Comparison of ENCODE assay signal across 7 mouse cellular contexts in genomic region chr2:112492431-112492855, GRCm38 (mm10). TPM values are rescaled to one million over a fixed set of nuclear protein-coding genes. Genes with fewer than 3 reads are reported as not detected.
A peak's percentile ranks its signal among the peaks of the same experiment; 100 is the strongest.
DNase-seq lines count a peak whose midpoint lies in the region; ATAC-seq and TF ChIP-seq lines count a peak whose summit lies in the region.

No protein-coding gene starts in this region.

- TF ChIP-seq POLR2A in spleen, adult 2 months (IDR thresholded peaks at IDR 0.05; ENCODE audit: low read depth, low read length), result no peak

- H3K27me3 ChIP-seq in spleen, adult 2 months (ENCODE audit: control insufficient read depth, insufficient read depth, low read length), result no peaks in the 10 kb centered on the region
- no peaks in the 10 kb centered on the region for H3K27me3 ChIP-seq in liver, embryonic 16.5 days (ENCODE audit: control insufficient read depth, insufficient read depth, low read depth, low read length)
- no peaks in the 10 kb centered on the region for H3K27me3 ChIP-seq in stomach, embryonic 16.5 days (ENCODE audit: control insufficient read depth, insufficient read depth, low read length)

- H3K9me3 ChIP-seq in liver, embryonic 16.5 days (replicated peaks; ENCODE audit: control insufficient read depth, low read length), result no peaks in the 10 kb centered on the region
- H3K9me3 ChIP-seq in stomach, embryonic 16.5 days (replicated peaks; ENCODE audit: control insufficient read depth, low read length), result no peaks in the 10 kb centered on the region

- no peak for TF ChIP-seq CTCF in spleen, adult 2 months (IDR thresholded peaks at IDR 0.05; ENCODE audit: extremely low read depth, insufficient read depth, insufficient read length, insufficient replicate concordance)

- no peak for DNase-seq in spleen, adult 2 months (ENCODE audit: low read depth in 1 of 2, low spot score in 2 of 2)
- no peak for DNase-seq in spleen, postnatal 14 days (ENCODE audit: low spot score in 2 of 2)
- peak; percentile 35 for DNase-seq in c-Kit-positive CD71-positive TER-119-positive erythroid progenitor cells, embryonic 14.5 days (ENCODE audit: low spot score)
- peak; percentile 18 for DNase-seq in heart, postnatal 4 days
- no peak for DNase-seq in frontal cortex, postnatal 36 days (ENCODE audit: low spot score in 2 of 2)

- H3K36me3 ChIP-seq in spleen, adult 2 months (ENCODE audit: control insufficient read depth, insufficient read depth, low read length), result no peaks in the 10 kb centered on the region; the same call in 1 of the 2 replicates
- H3K36me3 ChIP-seq in liver, embryonic 16.5 days (ENCODE audit: control insufficient read depth, insufficient read depth), result no peaks in the 10 kb centered on the region
- H3K36me3 ChIP-seq in stomach, embryonic 16.5 days (ENCODE audit: control insufficient read depth, insufficient read depth, low read length), result no peaks in the 10 kb centered on the region

- peak overlapping the region; percentile 95 for H3K4me2 ChIP-seq in liver, embryonic 16.5 days (ENCODE audit: low read depth, low read length)
- peak overlapping the region; percentile 80 for H3K4me2 ChIP-seq in stomach, embryonic 16.5 days (ENCODE audit: low read depth, low read length)

- peaks cover 2% of the 10 kb centered on the region; the same call in 1 of the 2 replicates for H3K4me1 ChIP-seq in spleen, adult 2 months (ENCODE audit: control insufficient read depth, insufficient read depth, insufficient read length)
- peaks cover 16% of the 10 kb centered on the region for H3K4me1 ChIP-seq in liver, embryonic 16.5 days (ENCODE audit: control insufficient read depth, low read depth, low read length)
- H3K4me1 ChIP-seq in stomach, embryonic 16.5 days (ENCODE audit: control insufficient read depth, insufficient read depth, low read length), result peaks cover 15% of the 10 kb centered on the region

- ATAC-seq in liver, embryonic 16.5 days (ENCODE audit: low read depth), result 0 out of 2 replicates have a peak, but pooled peaks have one; percentile 10
- ATAC-seq in stomach, embryonic 16.5 days (ENCODE audit: insufficient read depth, low FRiP score), result peak; percentile 1; the same call in 1 of the 2 replicates

- peak overlapping the region; percentile 95 for H3K27ac ChIP-seq in spleen, adult 2 months (ENCODE audit: insufficient read depth, low read length)
- peak overlapping the region; percentile 94 for H3K27ac ChIP-seq in liver, embryonic 16.5 days (ENCODE audit: low read length)
- peak overlapping the region; percentile 99 for H3K27ac ChIP-seq in stomach, embryonic 16.5 days (ENCODE audit: low read length)

- peak overlapping the region; percentile 96 for H3K9ac ChIP-seq in liver, embryonic 16.5 days (ENCODE audit: low read depth, low read length)
- peak overlapping the region; percentile 100 for H3K9ac ChIP-seq in stomach, embryonic 16.5 days (ENCODE audit: low read length)

- WGBS in spleen, adult 2 months, result 13% methylated on average over 9 of the region's 9 CpGs
- 9% methylated on average over 9 of the region's 9 CpGs for WGBS in liver, embryonic 16.5 days (ENCODE audit: insufficient replicate concordance)
- 6% methylated on average over 9 of the region's 9 CpGs for WGBS in stomach, embryonic 16.5 days

- H3K4me3 ChIP-seq in spleen, adult 2 months (ENCODE audit: extremely low read depth, insufficient read depth, insufficient read length), result peak overlapping the region; percentile 75
- peak overlapping the region; percentile 84 for H3K4me3 ChIP-seq in liver, embryonic 16.5 days (ENCODE audit: low read depth, low read length)
- peak overlapping the region; percentile 81 for H3K4me3 ChIP-seq in stomach, embryonic 16.5 days (replicated peaks; ENCODE audit: low read length)

RNA-seq across cellular contexts. Expression of gene Aven, which starts 0.3 kb away (rescaled TPM):
- polyA plus RNA-seq in spleen, adult 2 months (2012; rRNA removed), result 2.7 and 4.2 TPM in 2 replicates
- 10 to 100 TPM; 15.1 to 17.2 TPM for total RNA-seq in heart, postnatal 4 days (2021)
- 3.4 and 3.7 TPM in 2 replicates for polyA plus RNA-seq in liver, embryonic 16.5 days (2015; fragmentation: Nextera tagmentation; extraction: Ambion mirVana)
- polyA plus RNA-seq in stomach, embryonic 16.5 days (2015; fragmentation: Nextera tagmentation; extraction: Ambion mirVana), result 2.8 and 3.5 TPM in 2 replicates

RNA-seq across cellular contexts. Expression of gene Chrm5, which starts 11.9 kb away (rescaled TPM):
- not detected in 2 replicates for polyA plus RNA-seq in spleen, adult 2 months (2012; rRNA removed)
- total RNA-seq in heart, postnatal 4 days (2021), result not detected
- polyA plus RNA-seq in liver, embryonic 16.5 days (2015; fragmentation: Nextera tagmentation; extraction: Ambion mirVana), result not detected in 2 replicates
- polyA plus RNA-seq in stomach, embryonic 16.5 days (2015; fragmentation: Nextera tagmentation; extraction: Ambion mirVana), result 0.08 TPM in 1 of 2 replicates, not detected in the other

RNA-seq across cellular contexts. Expression of gene Emc7, which starts 37.6 kb away (rescaled TPM):
- 2.5 and 2.9 TPM in 2 replicates for polyA plus RNA-seq in spleen, adult 2 months (2012; rRNA removed)
- 10 to 100 TPM; 15.5 to 16.4 TPM for total RNA-seq in heart, postnatal 4 days (2021)
- 12.9 and 13.2 TPM in 2 replicates for polyA plus RNA-seq in liver, embryonic 16.5 days (2015; fragmentation: Nextera tagmentation; extraction: Ambion mirVana)
- 22.0 and 22.1 TPM in 2 replicates for polyA plus RNA-seq in stomach, embryonic 16.5 days (2015; fragmentation: Nextera tagmentation; extraction: Ambion mirVana)

Comparison
In these comparisons a context has a peak if more than half of its experiments do, and no peak if none do; other contexts are left out.
1. DNase-seq: peak in c-Kit-positive CD71-positive TER-119-positive erythroid progenitor cells, embryonic 14.5 days (single experiment) and heart, postnatal 4 days (single experiment); none in spleen, adult 2 months (0 of 2), spleen, postnatal 14 days (0 of 2) and frontal cortex, postnatal 36 days (0 of 2).
2. Peak in every context shown above with its lines, with median percentiles within 50 percentile points of each other: H3K27ac ChIP-seq and H3K4me3 ChIP-seq.